Mouse (Mus musculus) thymus, postnatal 10 days (tissue): ENCODE results near the gene Krtap24-1.

ENCODE experiments used
- DNase-seq, 2 experiments: peaks; one replicate each; pipeline ENCODE4 v3.0.0; 2021; ENCODE audit warnings: low spot score in 2 of 2

The Krtap24-1 gene

GRCm38 (mm10) chr16:88611922-88612321, at the start of gene Krtap24-1:
Krtap24-1 (minus strand) TSS chr16:88612279.
- DNase-seq, result no peak

GRCm38 (mm10) chr16:88657426-88657825, 45.3 kb upstream of the Krtap24-1 start:
- DNase-seq, result no peak

- no peak for DNase-seq
Measured at GRCm38 (mm10) chr16:88651952-88652351, 39.9 kb upstream of the Krtap24-1 start.

- no peak for DNase-seq
Measured at GRCm38 (mm10) chr16:88651082-88651481, 39.0 kb upstream of the Krtap24-1 start.

- no peak for DNase-seq
Measured at GRCm38 (mm10) chr16:88647358-88647846, 35.3 kb upstream of the Krtap24-1 start, which contains the start of gene Krtap26-1. Krtap26-1 (minus strand) TSS chr16:88647796.

DNA sequence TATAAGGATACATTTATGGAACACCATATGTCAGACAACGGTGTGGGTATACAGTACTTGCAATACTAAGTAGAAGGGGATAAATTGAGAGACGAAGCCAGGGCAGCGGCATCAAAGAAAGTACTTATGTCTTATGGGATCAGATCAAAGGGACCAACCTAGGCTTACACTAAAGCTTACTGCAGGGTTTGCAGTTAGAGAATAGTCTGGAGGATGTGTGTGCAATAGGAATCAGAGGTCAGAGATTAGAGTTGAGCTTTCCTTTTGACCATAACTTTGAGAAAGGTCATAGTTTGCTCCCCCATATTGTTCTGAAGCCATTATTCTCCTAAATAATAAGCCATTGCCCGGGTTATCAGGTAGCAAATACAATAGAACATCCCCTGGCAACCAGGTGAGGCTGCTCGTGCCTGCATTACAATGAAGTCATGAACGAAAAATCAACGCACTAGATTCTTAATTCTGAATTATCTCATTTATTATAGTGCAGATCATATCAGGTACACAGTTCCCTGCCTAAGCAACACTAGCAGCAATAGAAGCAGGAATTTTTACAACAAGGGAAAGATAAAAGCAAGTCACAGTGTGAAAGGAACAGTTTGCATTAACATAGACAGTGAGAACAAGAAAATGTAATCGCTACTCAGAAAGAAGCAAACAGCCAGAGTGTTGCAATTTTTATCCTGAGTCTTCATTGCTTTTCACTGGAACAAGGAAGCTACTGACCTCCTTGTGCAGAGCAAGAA, 34.5 kb upstream of the Krtap24-1 start:
- no peak for DNase-seq

DNA sequence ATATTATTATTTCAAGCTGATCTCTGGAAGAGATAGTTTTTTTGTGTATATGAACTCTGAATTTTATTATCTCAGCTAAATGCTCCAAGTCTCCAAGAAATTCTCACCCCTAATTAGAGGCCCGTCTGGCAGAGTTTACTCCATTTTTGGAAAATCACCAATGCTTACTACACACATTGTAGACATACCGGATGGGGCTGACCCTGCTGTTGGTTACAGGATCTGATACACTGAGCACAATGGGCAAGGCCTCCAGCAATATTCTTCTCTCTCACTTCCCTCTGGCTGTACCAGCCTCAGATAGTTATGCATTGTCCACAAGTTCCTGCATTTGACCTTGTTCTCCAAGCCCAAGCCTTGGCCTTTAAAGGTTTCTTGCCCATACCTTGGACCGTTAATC, 28.0 kb upstream of the Krtap24-1 start:
- no peak for DNase-seq

DNA sequence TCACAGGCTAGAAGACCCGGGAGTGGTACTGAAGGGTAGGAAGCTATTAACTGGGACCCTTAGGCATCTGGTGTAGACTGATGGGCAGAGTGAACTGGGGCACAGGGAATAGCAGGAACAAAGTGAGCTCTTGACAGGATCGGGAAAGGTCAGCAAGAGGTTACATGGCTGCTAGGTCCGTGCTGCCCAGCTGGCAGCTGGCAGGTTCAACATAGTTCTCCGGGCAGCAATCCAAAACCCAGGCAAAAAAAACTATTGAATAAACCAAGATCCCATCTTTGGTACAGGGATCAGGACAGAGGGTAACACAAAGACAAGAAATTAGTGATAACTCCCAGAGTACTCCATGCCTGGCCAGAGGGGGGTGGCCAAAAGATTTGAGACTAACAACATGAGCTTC, 23.1 kb upstream of the Krtap24-1 start:
- no peak for DNase-seq

- DNase-seq, result no peak
Measured at GRCm38 (mm10) chr16:88631474-88631873, 19.4 kb upstream of the Krtap24-1 start.

DNA sequence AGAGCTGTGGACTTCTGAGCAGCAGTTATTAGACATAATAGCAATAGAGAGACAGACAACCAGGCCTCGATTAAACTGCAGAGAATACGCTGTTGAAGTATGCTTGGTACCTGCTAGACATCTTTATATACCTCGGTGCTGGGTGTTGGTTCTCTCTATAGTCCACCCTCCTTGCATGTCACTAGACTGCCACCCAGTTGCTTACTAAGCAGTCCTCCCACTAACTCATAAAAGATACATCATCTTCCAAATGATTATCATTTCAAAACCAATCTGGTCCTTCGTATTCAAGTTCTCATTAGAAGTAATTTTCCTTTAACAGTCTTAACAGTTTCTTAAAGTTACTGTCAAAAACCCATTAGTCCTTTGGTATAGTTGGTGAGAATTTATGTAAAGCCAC, 15.5 kb upstream of the Krtap24-1 start, which contains the start of gene 2310079G19Rik:
TSS of gene 2310079G19Rik (minus strand) at position 101 of the 400 bp plus-strand sequence.
- no peak for DNase-seq

DNA sequence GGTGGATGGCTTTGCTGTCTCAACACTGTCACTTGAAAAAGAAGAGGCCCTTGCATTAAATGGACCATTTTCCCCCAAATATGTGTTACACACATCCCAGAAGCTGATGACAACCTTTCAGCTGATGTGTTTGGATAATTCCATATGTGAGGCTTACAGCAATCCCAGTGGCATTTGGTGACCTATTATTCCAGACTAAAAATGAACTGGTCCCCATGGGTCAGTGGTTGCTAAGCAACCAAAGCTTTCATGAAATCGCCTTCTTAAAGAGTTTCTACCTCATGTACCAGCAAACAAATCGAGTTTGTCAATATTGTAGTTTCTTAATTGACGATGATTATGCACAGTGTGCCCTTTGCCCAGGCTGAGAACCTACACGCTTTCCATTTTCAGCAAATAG, 633 bp upstream of the Krtap24-1 start:
- no peak for DNase-seq

DNA sequence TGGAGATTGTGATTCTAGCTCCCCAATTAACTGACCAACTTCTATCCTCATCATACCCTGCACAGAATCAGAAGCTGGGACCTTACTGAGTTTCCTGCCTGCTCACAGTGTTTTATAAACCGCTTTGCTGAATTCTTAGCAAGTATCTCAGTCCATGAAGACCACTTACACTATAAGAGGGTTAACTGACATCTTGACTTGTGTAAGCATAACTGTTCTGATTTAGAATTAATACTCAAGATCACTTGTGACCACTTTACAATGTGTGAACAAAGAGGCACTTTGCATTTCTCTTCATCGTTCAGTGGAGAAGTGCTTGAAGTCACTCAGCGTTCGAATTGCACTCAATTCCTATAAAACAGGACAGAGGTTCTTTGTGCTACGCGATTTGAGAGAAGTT, 7.5 kb downstream of the Krtap24-1 start:
- DNase-seq, result no peak

DNA sequence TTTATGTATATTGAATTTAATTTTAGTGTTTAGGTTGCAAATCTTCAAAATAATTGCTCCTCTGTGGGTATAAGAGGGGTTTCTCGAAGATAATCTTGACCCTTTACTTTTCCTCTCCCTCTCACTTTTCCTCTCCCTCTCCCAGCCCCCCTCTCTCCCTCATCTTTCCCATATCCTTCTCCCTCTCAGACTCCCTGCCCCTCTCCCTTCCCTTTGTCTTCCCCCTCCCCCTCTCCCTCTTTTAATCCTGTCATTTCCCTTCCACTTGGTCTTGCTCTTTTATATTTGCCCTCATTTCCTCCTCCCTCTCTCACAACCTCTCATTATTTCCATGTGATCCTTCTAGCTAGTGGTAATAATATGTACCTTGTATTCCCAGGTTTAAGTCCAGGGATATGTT, 9.6 kb downstream of the Krtap24-1 start:
- DNase-seq, result no peak

DNA sequence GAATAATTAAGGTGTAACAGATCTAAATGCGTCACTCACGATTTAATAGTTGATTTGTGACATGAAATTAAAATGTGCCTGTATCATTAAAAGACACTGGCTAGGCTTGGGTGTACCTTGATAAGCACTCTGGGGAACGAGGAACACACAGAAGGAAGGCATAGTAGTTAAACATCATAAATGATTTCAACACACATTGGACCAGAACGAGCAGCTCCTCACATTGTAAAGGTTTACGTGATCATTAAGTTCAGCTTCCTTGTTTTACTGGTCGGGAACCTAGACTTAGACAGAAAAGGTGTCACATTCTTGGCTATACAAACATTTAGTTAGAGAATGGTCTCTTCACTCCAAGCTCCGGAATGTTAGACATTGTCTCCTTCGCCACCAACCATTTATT, 11.8 kb downstream of the Krtap24-1 start:
- DNase-seq, result no peak

DNA sequence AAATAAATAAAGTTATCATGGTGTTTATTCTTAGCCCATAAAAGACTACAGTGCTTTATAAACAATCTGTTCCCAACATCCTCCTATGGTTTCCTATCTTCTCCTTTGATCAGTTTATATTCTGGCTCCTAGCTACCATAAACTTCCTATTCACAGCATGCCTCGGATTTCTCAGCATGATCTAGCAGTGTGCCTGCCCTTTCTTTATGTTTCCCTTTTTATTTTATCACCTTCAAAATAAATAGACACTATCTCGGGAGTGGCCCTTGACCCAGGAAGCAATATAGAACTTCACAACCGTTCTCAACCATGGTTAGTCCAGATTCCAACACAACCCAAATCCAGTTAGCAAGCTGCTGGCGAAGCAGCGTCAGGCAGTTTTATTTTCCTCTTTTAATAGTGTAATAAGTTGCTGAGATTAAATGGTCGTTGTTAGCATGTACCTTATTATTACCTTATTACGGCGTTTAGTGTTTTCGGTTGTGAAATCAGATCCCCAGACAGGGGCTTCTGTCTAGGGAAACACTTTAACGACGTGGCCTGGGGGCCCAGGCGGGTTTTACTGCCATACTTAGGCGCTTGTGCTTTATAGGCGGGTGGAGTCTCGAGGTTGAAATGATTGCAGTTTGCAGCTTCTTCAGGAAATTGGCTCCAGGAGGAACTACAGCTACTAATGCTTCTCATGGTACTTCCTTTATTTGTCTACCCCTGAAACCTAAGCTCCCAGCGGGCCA, 12.4 kb downstream of the Krtap24-1 start:
- no peak for DNase-seq

- DNase-seq, result no peak
Measured at GRCm38 (mm10) chr16:88592758-88593157, 19.3 kb downstream of the Krtap24-1 start.

DNA sequence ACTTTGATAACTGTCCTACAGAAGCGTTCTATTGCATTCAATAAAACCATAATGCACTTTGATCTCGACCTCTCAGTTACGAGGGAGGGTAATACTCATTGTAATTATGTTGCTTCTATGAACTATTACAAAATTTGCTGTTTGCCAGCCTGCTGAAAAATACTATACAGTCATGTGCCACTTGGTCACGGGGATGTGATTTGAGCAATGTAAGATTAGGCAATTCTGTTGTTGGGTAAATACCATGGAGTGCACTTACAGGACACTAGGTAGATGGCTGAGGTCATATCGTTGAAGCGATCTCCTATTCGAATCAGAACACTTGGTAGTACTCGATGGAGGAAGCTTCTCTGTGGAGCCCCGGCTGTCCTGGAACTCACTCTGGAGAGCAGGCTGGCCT, 28.7 kb downstream of the Krtap24-1 start:
- DNase-seq, result no peak

GRCm38 (mm10) chr16:88575885-88576679, 36.0 kb downstream of the Krtap24-1 start:
- no peak for DNase-seq

- DNase-seq, result no peak
Measured at GRCm38 (mm10) chr16:88572904-88573404, 39.1 kb downstream of the Krtap24-1 start.

- no peak for DNase-seq
Measured at GRCm38 (mm10) chr16:88570136-88570535, 41.9 kb downstream of the Krtap24-1 start.

DNA sequence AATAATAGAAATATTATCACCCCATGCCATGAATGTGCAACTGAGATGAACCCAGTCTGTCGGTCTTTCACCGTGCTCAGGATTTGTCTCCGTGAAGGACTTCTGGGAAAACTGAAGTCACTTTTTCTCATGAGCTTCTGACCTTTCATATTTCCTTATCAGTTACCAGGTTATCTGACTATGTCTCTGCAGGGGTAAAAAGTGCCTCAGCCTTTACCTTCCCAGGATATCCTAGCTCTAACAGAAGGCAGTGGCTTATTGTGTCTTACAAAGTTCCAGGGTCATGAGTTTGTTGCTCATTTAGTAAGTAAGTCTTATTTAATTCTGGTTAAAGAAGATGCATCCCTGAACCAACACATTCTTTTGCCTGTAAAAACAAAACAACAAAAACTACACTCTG, 42.3 kb downstream of the Krtap24-1 start:
- DNase-seq, result no peak

DNA sequence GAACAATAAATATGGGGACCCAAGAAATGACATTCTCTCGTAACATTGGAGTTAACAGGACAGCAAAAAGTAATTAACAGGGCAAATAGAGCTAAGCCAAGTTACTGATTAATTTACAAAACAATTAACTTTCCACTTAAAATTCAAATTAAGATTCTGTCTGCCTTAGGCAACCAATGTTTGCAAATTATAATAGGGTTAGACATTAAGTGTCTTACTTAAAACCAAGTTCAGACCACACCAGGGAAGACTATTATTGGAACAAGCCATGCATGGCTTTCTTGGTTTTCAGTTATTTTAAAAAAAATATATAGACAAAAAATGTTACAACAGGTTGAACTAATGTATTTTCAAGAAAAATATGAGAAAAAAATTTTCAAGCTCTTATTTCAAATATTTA, 43.0 kb downstream of the Krtap24-1 start:
- no peak for DNase-seq
